Mouse (Mus musculus) monocyte, adult 5-6 weeks (primary cell): ENCODE data around the gene Sstr5. TPM values are rescaled to one million over a fixed set of nuclear protein-coding genes. Genes with fewer than 3 reads are reported as not detected.
A peak's percentile ranks its signal among the peaks of the same experiment; 100 is the strongest.

ENCODE experiments used
- ATAC-seq: fragments of 153-309, 156-312 bp; replicated peaks from 2 replicates; pipeline ENCODE4 v1.8.0; 2017; ENCODE audit warnings: mild to moderate bottlenecking; ENCODE audit not compliant: low TSS enrichment, insufficient number of reproducible peaks, severe bottlenecking, poor library complexity, low FRiP score
- total RNA-seq: library from RNA; stranded (forward); fragments of 200-1000, 200-491, 200-594 nt; gene quantifications from 3 replicates; pipeline ENCODE4 v1.2.3, GENCODE M21; 2017

The Sstr5 gene
- total RNA-seq, 1 experiment from 2014 or later = not detected

GRCm38 (mm10) chr17:25475946-25476744 is 20.9 kb downstream of the Sstr5 start:
- ATAC-seq = no peak

DNA sequence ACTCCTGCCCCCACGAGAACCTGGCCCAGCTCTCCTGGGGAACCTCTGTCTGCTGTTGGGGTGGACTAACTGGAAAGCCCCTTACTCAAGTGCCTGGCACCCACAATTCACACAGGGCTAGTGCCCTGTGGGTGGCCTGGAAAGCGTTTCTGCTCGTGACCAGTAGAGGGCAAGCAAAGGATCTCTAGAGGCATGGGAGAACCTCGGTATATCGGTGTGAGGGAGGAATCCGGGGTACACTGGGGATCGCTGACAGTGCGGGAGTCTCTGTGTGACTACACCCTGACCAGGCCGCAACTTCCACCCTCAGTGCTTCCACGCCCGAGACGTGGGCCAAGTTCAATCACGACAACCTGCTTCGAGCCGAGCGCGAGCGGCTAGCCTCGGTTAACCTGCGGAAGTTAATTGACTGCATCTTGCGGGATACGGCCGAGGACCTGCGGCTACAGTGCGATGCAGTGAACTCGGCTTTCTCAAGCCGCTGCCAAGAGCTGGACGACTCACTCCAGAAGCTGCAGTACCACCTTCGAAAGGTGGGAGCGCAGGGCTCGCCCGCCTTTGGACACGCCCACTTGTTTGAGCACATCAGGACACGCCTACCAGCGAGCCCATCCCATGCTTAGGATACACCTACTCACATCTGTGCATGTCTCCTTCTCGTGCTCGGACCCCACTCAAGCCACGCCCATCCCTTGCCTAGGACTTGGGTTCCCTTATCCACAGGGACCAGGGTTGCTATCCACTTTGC is 22.6 kb downstream of the Sstr5 start:
- peak; percentile 79 for ATAC-seq

DNA sequence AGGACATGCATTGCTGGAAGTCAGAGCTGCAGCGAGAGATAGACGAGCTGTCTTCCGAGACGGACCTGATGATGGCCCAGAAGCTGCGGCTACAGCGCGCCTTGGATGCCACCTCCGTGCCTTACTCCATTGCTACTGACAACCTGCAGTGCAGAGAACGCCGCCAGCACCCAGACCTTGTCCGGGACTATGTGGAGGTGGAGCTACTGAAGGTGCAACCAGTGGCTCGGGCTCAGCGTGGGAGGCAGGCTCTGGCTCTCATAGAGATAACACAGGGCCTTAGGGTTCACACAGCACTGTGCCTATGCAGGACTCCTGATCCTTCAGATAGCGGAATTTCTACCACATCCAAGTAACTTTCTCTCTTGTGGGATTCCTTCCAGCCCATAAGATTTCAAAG is 25.0 kb downstream of the Sstr5 start:
- no peak for ATAC-seq

DNA sequence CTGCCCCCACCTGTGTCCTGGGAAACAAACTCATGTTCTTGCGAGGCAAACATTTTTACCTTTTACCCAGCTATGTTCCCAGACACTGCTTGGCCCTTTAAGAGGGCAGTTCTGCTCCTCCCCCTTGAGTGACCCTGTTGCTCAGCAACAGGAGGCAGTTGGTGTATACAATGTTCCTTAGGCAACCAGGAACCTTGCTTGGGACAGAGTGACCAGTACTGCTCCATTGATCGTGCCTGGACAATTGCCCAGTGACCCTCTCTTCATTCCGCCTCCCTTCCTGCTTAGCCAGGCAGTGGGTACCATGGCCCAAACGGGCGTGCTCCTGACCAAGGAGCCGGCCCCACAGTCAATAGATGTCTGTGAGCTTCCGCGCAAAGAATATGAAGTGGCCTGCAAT is 25.7 kb downstream of the Sstr5 start:
- no peak for ATAC-seq

GRCm38 (mm10) chr17:25469798-25470197 is 27.3 kb downstream of the Sstr5 start:
- ATAC-seq = no peak

DNA sequence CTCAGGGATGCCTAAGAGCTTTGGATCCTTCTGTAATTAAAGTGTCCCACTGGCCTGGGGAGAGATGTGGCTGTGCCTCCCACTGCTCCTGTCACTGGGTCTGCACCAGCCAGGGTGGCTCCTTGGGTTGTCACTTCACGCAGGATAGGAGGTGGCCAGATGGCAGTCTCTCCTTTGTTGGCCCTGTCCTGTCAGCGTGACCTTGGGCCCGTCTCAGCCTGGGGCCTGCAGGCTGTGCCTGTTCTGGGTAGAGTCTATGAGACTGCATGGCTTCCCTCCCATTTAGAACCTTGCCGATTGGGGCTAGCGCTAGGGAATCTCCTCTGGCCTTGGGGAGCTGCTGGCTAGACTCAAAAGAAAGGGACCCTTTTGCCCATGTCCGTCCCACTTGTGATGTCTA is 28.8 kb downstream of the Sstr5 start:
- ATAC-seq = no peak

DNA sequence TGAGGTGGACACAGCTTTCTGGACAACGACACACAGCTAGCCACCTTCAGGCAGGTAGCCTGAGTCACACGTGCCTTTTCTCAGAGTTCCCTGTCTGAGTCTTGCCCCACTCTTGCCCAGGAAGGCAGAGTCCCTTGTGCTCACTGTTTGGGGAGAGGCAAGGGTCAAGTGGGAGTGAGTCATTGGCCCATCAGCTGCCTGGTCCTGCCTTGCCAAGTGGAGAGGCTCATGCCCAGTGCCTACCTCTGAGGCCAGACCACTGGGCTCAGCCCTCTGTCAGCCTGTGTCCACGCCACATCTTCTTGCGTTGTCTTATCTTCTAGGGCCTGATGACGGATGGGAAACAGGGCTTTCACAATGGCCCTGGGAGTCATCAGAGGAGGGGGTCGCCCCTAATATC is 29.3 kb downstream of the Sstr5 start:
- ATAC-seq = no peak

GRCm38 (mm10) chr17:25466257-25466656 is 30.8 kb downstream of the Sstr5 start:
- no peak for ATAC-seq

DNA sequence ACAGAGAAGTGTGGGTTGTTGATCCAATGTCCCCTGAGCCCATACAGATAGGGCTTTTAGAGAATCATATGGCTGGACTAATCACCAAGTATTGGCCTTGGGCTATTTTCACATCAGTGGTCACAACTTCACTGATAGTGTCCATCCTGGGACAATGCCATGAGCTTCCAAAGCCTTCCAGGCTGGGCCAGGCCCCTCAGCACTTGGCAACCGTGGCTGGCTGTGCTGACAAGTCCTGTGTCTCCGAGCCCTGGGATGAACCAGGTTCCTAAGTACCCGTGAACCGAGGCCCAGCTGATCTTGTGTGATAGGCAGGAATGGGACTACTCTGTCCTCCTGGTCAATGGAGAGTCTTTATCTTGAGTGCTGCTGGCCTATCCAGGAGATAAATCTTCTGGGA is 33.0 kb downstream of the Sstr5 start:
- ATAC-seq = no peak

DNA sequence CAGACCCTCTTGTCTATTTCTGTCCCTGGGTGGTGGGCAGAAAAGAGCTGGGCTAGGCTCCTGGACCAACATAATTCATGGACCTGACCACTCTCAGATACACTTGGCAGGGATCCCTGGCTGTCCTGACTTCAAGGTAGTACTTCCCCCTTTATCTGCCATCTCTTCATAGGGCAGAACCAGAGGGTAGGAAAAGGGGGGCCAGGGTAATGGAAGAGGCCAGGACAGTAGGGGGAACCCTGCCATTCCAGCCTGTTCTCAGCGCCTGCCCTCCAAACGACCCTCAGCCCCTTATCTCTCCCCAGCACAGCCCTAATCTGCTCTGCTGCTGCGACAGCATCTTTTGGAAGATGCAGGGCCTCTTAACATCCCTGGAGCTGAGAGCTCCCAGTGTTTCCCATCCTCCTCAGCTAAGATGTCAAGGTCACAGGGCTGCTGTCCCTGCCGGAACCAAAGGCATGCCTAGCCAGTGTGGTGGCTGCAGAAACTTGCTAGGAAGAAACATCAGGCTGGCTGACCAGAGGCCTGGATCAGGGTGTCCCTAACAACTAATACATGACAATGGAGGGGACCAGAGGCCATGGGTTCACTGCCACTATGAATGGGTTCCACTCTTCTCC is 33.7 kb downstream of the Sstr5 start:
- ATAC-seq = no peak

DNA sequence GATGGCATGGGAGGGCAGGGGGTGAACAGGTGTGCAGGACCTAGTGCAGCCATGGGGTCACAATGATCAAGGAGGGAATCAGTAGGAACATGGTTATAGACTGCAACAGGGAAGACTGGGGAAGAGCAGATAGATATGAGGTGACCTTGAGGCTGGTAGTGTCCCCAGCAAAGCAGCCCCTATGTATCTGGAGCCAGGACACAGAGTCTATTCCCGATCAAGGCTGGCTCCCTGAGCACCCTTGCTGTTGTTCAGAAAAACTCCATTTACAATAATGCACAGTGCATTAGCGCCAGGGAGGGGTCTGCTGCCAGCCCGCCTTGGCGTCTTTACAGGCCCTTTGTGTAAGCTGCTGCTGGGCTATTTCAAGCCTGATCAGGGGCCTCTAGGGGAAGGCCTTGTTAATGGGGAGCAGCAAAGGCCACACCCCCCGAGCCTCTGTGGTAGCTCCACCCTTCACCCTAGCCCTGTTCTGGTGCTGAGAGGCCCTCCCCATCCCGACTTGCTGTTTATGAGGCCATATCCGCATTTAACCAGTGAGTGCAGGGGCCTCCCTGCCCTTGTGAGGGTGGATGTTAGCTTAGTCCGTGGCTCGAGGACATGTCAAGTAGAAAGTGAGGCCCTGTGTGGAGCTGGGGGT is 34.7 kb downstream of the Sstr5 start:
- ATAC-seq = no peak

- no peak for ATAC-seq
Observed at GRCm38 (mm10) chr17:25456540-25456939, 40.5 kb downstream of the Sstr5 start.

DNA sequence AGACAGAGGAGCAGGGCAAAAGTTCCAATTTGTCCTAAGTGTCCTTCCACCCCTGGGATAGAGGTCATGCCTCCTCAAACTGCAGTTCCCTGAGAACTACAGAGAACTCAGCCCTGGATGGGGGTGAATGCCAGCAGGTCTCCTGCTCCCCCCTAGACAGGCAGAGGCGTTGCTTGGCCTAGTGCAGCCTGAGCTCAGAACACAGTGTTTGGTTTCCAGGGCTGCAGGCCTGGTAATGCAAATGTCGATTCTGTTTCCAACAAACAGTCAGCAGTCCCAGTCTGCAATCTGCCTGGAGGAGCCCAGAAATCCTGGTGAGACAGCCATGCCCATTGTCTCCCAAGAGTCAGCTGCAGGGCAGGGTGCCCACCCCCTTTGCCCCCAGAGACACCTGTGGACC is 42.8 kb downstream of the Sstr5 start, which contains the start of gene Tekt4:
Gene Tekt4 (plus strand): TSS at position 344 of the 400 bp plus-strand sequence.
- no peak for ATAC-seq

GRCm38 (mm10) chr17:25452246-25452965 is 44.7 kb downstream of the Sstr5 start:
- ATAC-seq = no peak

DNA sequence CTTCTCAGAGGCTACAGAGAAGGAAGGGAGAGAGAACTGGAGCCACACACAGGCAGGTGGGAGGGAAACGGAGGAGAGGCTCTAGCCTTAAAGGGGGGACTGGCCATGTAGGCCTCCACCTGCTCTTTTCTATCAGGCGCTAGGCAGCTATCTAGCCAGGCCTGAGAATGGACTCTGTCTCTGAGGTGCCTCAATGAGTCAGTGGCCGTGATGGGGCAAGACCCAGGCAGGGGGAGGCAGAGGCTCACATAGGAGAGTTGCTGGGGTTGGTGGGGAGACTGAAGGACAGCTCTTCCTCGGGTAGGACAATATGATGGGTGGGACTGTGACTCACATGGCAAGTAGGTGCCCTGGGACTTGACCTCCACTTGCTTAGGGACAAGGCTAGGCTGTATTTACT is 46.8 kb downstream of the Sstr5 start:
- no peak for ATAC-seq

DNA sequence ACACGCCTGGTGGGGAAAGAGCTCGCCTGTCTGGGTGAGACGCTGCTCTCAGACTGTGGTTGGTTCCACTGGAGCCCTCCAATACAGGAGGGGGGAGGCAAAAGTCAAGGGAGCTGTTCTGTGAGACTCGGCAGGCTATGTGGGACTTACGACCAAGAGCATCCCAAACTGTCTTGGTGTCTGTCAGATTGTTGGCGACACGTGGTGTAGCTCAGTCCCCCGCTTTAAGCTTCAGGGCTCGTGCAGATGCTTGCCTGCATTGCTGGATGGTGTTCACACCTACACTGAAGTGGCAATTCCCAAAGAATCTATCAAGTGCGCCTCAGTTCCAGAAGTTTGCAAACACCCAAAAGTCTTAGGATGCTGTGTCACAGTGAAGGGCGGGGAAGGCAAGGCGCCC is 49.2 kb downstream of the Sstr5 start:
- ATAC-seq = no peak

- ATAC-seq = no peak
Observed at GRCm38 (mm10) chr17:25445841-25446240, 51.2 kb downstream of the Sstr5 start.

- no peak for ATAC-seq
Observed at GRCm38 (mm10) chr17:25445074-25445473, 52.0 kb downstream of the Sstr5 start.

GRCm38 (mm10) chr17:25442889-25443288 is 54.2 kb downstream of the Sstr5 start:
- no peak for ATAC-seq
